Mouse (Mus musculus) layer of hippocampus, adult 11-12 months (tissue): ENCODE measurements around the gene Primpol.
A peak's percentile ranks its signal among the peaks of the same experiment; 100 is the strongest.

Source experiments
- DNase-seq: peaks from one replicate; pipeline ENCODE4 v3.0.0; 2022; ENCODE audit warnings: low spot score

The Primpol gene

DNA sequence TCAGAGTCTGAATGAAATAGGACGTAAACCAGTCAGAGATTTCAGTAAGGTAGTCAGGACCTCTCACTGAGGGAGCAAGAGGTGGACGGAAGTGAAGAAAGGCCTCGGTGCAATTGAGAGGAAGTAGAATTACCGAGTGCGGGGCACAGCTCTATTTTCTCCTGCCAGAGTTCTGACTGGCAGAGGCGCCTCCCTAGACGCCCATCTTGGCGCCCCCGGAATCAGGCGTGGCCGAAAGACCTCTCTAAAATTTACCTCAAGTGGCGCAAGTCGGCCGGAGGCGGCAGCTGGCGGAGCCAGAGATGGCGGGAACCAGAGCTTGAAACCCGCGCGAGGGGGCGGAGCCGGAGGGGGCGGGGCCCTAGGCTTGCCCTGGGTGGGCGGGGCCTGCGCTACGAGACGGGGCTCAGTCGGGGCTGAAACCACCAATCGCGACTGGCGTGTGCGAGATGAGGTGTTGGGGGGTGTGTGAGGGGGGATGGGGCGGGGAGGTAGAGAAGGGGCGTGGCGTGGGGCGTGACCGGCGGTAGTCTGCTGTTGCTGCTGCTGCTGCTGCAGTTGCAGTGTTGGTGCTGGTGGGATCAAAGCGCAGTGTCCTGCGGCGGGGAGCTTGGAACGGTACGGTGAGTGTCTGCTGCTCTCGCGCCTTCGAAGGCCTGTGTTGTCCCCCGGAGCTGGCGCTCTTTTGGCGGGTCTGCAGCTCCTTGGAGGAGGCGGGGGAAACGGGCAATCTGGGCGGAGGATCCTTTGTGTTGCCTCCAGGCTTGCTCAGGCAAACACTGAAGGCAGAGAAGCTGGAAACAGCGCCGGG, at the start of gene Primpol, which contains the start of gene Casp3:
Gene Primpol, minus strand, starts transcription at position 334 of the 811 bp plus-strand sequence.
Gene Casp3, plus strand, starts transcription at position 413 of the 811 bp plus-strand sequence.
- peak; percentile 94 for DNase-seq

DNA sequence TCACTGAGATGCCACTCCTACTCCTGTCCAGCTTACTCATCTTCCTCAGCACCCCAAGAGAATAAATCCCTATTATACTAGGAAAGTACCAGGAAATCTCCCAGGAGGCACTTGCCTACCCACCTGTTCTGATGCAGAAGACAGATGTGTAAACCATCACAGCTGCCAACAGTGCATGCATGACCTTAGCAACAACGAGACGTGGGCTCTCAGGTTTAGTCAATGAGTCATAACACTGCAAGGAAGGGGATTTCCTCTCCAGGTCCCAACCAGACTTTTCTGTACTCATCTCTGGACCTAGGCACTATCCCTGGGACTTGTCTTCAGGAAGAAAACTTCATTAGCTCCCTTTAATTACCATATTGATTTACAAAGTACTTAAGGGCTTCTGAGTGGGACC, 38.9 kb upstream of the Primpol start:
- no peak for DNase-seq

DNA sequence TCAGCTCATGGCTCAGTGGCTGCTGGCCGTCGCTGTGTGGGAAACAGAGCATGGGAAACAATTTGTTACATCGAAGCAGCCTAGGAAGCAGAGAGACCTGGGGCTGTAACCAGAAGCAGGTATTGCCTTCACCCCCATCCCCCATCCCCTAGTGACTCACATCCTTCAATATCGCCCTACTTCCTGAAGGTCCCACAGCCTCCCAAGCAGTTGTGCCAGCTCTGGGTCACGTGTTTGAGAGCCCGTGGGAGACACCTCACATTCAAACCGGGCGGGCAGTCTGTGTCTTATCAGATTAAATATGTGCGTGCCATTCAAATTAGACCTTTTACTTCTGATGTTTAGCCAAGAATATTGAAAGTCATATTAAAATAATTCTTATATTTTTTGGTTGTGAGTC, 34.9 kb upstream of the Primpol start:
- DNase-seq = no peak

DNA sequence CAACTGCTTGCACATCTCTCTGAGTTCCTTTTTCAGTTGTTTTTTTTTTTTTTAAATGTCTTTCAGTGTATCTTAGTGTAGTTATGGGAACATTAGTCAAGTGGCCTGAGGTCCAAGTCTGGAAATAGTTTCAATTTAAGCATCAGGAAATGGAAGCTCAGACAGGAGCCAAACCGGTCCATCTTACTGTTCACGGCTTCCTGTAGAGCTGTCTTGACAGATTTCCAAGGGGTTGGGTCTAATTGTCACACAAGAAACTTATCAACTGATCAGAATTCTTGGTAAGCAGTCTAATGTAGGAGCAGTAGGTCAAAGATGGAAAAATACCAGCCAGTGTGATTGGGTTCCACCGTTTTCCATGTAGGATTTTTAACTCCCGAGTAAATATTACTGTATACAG, 31.4 kb upstream of the Primpol start:
- no peak for DNase-seq

- DNase-seq = no peak
Measured at GRCm38 (mm10) chr8:46641272-46641671, 24.3 kb upstream of the Primpol start.

DNA sequence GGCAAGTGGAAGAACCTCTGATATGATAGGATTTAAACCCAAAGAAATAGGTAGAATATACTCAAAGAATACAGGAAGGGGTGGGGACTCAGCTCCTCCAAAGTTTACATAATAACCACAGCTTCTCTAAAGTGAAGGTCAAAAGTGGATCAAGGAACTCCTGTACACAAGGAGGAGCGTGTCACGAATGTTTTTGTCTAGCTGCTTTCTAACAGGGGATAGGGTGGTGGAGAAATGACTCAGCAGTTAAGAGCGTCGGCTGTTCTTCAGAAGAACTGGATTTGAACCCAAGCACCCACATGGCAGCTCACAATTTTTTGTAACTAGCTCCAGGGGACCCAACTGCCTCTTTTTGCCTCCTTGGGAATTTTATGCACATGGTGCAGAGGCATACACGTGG, 22.8 kb upstream of the Primpol start:
- no peak for DNase-seq

DNA sequence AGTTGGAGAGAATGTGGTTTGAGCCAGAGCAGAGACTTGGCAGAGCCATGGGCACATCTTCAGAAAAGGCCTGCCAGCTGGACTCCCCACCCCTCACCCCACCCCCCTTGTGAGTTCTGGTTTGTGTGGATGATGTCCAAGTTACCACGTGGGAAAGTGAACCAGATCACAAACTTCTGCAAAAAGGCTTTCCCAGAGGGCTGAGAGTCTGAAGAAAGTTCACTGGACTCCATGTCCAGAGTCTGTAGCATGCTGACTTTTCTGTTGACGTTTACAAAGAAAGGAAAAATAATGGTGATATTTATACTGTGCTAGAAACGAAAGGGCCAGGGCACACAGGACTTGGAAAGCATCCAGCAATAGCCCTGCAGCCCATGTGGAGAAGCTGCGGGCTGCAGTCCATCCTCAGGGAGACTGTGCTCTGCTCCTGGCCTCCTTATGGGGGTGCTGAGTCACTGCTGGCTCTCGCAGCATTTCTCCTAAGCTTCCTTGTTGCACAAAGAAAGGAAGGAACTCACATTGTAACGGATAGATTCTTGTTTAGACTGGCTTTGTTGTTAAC, 22.1 kb upstream of the Primpol start:
- no peak for DNase-seq

DNA sequence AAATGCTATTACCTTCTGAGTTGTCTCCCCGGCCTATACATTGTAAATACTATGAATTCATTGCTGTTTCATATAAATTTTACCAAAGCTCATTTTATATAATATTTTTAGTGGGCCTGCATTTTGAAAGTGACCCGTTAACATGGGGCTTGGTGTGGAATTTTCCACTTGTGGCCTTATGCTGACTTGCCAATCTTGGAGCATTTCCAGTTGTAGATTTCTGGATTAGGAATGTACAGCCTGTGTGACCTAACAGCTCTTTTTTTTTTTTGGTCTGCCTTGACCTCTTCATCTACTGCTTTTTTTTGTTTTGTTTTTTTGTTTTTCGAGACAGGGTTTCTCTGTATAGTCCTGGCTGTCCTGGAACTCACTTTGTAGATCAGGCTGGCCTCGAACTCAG, 13.9 kb upstream of the Primpol start:
- DNase-seq = no peak

GRCm38 (mm10) chr8:46630422-46630821, 13.4 kb upstream of the Primpol start:
- DNase-seq = no peak

DNA sequence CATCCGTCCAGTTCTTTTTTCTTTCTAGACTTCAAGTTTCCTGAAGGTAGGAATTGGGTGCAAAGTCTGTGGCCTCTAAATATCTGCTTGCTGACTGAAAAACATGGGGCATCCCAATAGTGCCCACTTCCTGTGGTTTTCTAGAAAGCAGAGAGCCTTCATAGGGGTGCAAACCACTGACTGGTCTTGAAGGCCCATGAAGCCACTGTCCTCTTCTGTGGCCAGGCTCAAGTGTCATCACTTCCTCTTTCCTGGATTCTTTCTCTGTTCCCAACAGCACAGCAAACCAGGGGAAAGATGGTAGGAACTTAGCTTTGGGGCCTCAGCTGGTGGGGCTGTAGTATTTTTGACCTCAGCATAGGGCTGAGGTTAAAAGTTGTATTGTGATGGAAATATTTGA, 11.6 kb upstream of the Primpol start:
- no peak for DNase-seq

- no peak for DNase-seq
Measured at GRCm38 (mm10) chr8:46627881-46628280, 10.9 kb upstream of the Primpol start.

DNA sequence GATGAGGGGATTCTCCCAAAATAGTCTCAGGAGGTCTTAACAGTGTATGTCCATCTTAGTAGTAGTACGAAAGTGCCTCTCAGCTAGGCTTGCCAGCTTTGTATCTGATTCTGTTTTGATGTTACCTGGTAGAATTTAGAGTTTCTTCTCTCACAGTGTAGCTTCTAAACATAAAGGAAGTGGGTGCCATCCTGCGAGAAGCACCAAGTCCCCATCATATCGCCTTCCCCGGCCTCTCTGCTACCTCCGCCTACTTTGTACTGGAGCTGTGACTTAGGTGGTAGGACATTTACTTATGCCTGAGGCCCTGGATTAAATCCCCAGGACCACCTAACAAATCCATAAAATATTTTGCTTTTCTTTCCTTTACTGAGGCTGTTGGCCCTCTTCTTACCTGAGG, 9.6 kb upstream of the Primpol start:
- no peak for DNase-seq

DNA sequence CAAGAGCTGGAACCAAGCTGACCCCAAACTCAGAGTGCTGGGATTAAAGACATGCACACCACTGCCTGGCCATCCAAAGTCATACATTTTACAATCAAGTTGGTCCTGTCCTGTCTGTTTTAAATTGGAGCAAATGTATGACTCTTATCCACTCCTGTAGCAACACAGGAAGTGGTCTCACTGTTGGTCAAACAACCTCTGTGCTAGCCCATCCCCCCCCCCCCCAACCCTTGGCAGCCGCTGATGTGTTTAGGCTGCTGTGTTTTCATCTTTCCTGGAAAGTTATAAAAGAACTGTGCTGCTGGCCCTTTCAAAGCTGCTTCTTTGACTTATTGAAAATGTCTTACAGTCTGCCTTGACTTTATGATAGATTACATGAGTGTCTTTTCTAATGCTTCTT, 8.2 kb upstream of the Primpol start:
- DNase-seq = no peak

GRCm38 (mm10) chr8:46622446-46623270, 5.6 kb upstream of the Primpol start:
- DNase-seq = no peak

DNA sequence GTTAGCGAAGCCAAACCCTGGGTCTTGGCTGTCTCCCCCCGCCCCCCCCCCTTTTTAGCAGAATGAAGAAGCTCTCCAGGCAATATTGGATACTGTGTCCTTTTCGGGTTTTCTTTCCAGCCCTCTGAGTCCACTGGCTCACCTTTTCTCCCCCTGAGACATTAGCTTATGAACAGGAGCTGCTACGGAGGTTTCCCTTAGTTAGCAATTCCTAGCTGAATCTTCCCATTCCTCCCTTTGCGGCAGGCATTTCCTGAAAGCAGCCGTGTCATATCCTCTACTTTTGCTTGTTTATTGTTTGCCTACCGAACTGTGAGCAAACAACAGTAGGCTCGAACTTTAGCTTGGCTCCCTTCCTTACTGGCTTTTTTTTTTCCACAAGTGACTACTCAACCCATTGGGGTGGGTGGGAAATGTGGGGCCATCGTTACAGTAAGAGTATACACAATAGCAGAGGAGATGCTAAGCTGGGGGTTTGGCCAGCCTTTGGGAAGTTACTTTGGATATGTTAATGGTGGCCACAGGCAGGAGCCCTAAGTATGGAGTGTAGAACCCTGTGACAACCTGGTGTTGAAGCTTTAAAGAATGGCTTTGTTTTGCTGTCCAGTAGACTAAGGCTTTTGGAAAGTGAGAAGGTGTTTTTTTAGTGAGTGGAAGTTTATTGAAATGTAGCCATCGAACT, 1.8 kb upstream of the Primpol start:
- DNase-seq = no peak

- no peak for DNase-seq
Measured at GRCm38 (mm10) chr8:46617690-46618620, 943 bp upstream of the Primpol start.

DNA sequence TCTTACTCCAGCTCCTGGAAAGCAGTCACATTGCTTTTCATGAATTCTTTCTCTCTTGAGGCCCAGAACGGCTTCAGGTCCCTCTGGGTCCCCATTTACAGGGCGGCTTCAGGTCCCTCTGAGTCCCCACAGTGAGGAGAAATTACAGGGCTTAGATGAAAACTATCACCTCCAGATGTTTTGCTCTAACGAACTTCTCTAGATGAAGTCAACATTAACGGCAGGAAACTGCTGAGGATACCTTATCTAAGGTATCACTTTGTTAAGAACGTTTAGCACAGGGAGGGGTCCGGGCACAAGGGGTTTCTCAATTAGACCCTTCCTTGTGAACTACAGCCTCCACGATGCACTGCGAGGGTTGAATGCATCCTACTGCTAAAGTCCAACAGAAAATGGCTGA, 1.1 kb downstream of the Primpol start:
- DNase-seq = no peak

GRCm38 (mm10) chr8:46613377-46613776, 3.6 kb downstream of the Primpol start:
- DNase-seq = no peak

DNA sequence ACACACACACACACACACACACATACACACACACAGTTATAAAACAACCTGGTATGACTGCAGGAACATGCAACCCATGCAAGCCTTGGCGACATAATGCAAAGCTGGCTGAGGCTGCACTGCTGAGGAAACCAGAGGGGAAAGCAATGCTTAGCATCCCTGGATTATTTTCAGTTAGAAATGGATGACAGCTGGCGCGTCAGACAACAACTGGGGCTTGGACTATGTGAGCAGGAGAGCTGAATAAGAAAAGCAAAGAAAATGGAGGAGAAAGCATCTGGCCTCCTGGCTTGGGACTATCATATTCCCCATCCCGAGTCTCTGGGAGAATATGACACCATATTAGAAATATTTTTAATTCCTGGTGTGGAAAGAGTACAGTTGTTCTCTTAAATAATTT, 4.1 kb downstream of the Primpol start:
- no peak for DNase-seq

DNA sequence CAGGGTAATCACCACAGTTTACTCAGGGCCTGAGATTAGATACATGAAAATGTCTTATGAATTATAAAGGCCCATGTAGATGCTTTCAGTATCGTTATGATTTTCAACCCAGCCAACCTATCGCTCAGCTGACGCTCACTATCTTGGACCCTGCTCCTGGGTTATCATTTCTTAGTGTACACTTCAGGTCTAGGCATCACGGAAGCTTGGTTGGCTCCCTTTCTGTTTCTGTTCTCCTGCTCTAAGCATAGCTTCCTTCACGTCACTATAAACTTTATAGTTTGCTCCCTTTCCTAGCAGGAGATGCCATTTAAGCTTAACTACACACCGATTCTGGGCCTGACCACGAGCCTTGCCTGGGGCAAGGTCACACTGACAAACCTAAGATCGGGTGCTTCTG, 5.5 kb downstream of the Primpol start:
- DNase-seq = no peak

GRCm38 (mm10) chr8:46606930-46607329, 10.1 kb downstream of the Primpol start:
- no peak for DNase-seq
